Mouse (Mus musculus): ENCODE results near the gene Car6. TPM values are rescaled to one million over a fixed set of nuclear protein-coding genes. Genes with fewer than 3 reads are reported as not detected.

Car6 gene
- total RNA-seq, 1 experiment = 0.18 TPM

GRCm38 (mm10) chr4:150138084-150138543 lies 63.0 kb downstream of the Car6 start:
- Histone ChIP-seq H3K4me3 (ENCODE audit: insufficient read depth in 1 of 2, low read depth in 1 of 2, low read length in 2 of 2, poor library complexity in 1 of 2, severe bottlenecking in 1 of 2) (peak overlapping the region; percentile 11 to 59; a peak in 3 of 4 replicates), H3K9ac (ENCODE audit: insufficient read depth, low read depth, low read length, poor library complexity, severe bottlenecking) (peak overlapping the region; percentile 10; the same call in 1 of the 2 replicates), H3K36me3 (ENCODE audit: control insufficient read depth, insufficient read depth, low read length, poor library complexity, severe bottlenecking) (no peaks in the 10 kb centered on the region), H3K27ac (ENCODE audit: insufficient read depth, low read depth, low read length, poor library complexity, severe bottlenecking) (no peak overlapping the region), H3K4me1 (ENCODE audit: control insufficient read depth in 2 of 2, insufficient read depth in 2 of 2, low read length in 2 of 2, poor library complexity in 1 of 2) (peaks cover 4 to 13% of the 10 kb centered on the region in 2 experiments), H3K9me3 (ENCODE audit: control insufficient read depth, insufficient read depth, low read depth, low read length) (no peaks in the 10 kb centered on the region)
- DNase-seq (ENCODE audit: low read depth, low spot score) = peak; percentile 87
- in situ Hi-C loops (cut with MboI; ENCODE audit: low sequenced_read_pairs in 2 of 2, unreplicated experiment in 2 of 2) = no loop called here
- TF ChIP-seq HCFC1 (IDR thresholded peaks at IDR 0.05; ENCODE audit: borderline replicate concordance, insufficient read depth, low read length) = no peak
- TF ChIP-seq CHD2 (IDR thresholded peaks at IDR 0.05; ENCODE audit: low read depth, low read length) = no peak
- no peak for TF ChIP-seq ZNF384 (IDR thresholded peaks at IDR 0.05; ENCODE audit: low read depth, low read length)
- no peak for TF ChIP-seq ZC3H11A (IDR thresholded peaks at IDR 0.05; ENCODE audit: borderline replicate concordance, low read depth, low read length)
- no peak for TF ChIP-seq MAFK (IDR thresholded peaks at IDR 0.05; ENCODE audit: insufficient read depth, low read depth, low read length)

GRCm38 (mm10) chr4:150137368-150138083 lies 63.6 kb downstream of the Car6 start:
- TF ChIP-seq ZC3H11A (IDR thresholded peaks at IDR 0.05; ENCODE audit: borderline replicate concordance, low read depth, low read length) = no peak
- TF ChIP-seq MAFK (IDR thresholded peaks at IDR 0.05; ENCODE audit: insufficient read depth, low read depth, low read length) = no peak
- TF ChIP-seq CHD2 (IDR thresholded peaks at IDR 0.05; ENCODE audit: low read depth, low read length) = no peak
- no peak for TF ChIP-seq HCFC1 (IDR thresholded peaks at IDR 0.05; ENCODE audit: borderline replicate concordance, insufficient read depth, low read length)
- TF ChIP-seq ZNF384 (IDR thresholded peaks at IDR 0.05; ENCODE audit: low read depth, low read length) = no peak
- H3K27ac ChIP-seq (ENCODE audit: insufficient read depth, low read depth, low read length, poor library complexity, severe bottlenecking) = no peak overlapping the region
- H3K9me3 ChIP-seq (ENCODE audit: control insufficient read depth, insufficient read depth, low read depth, low read length) = no peaks in the 10 kb centered on the region
- in situ Hi-C loops (cut with MboI; ENCODE audit: low sequenced_read_pairs in 2 of 2, unreplicated experiment in 2 of 2) = no loop called here
- no peaks in the 10 kb centered on the region for H3K36me3 ChIP-seq (ENCODE audit: control insufficient read depth, insufficient read depth, low read length, poor library complexity, severe bottlenecking)
- H3K4me1 ChIP-seq (ENCODE audit: control insufficient read depth in 2 of 2, insufficient read depth in 2 of 2, low read length in 2 of 2, poor library complexity in 1 of 2) = peaks cover 4 to 17% of the 10 kb centered on the region in 2 experiments
- H3K9ac ChIP-seq (ENCODE audit: insufficient read depth, low read depth, low read length, poor library complexity, severe bottlenecking) = peak overlapping the region; percentile 10; the same call in 1 of the 2 replicates
- H3K4me3 ChIP-seq (ENCODE audit: insufficient read depth in 1 of 2, low read depth in 1 of 2, low read length in 2 of 2, poor library complexity in 1 of 2, severe bottlenecking in 1 of 2) = peak overlapping the region in 1 of 2 experiments; percentile 21; a peak in 1 of 4 replicates
- DNase-seq (ENCODE audit: low read depth, low spot score) = no peak

Other genes starting within 250 kb of the Car6 start
- 11.2 and 12.0 TPM in 2 replicates for gene Spsb1, start 246.3 kb downstream of the Car6 start, total RNA-seq (2012; rRNA removed)
- gene H6pd, start 192.3 kb downstream of the Car6 start, total RNA-seq (2012; rRNA removed) = 17.6 and 19.0 TPM in 2 replicates
- gene Gpr157, start 114.0 kb downstream of the Car6 start, total RNA-seq (2012; rRNA removed) = 0.58 and 0.71 TPM in 2 replicates
- 2.4 and 3.2 TPM in 2 replicates for gene Slc2a5, start 82.0 kb downstream of the Car6 start, total RNA-seq (2012; rRNA removed)
- 2.5 and 2.6 TPM in 2 replicates for gene Slc2a7, start 52.4 kb downstream of the Car6 start, total RNA-seq (2012; rRNA removed)
- 824 and 994 TPM in 2 replicates for gene Eno1, start 35.4 kb upstream of the Car6 start, total RNA-seq (2012; rRNA removed)
- gene Rere, start 80.3 kb upstream of the Car6 start, total RNA-seq (2012; rRNA removed) = 21.7 and 24.8 TPM in 2 replicates